Mouse (Mus musculus) MEL (cell line): ENCODE results near the gene Eef2k. TPM values are rescaled to one million over a fixed set of nuclear protein-coding genes. Genes with fewer than 3 reads are reported as not detected.

Source experiments
- DNase-seq: peaks from one replicate; pipeline ENCODE4 v3.0.0; 2011; ENCODE audit warnings: low read depth, low spot score
- H3K27ac ChIP-seq: 2 replicates; pipeline ENCODE4 v1.5.1; 2012; ENCODE audit warnings: low read depth, mild to moderate bottlenecking, control low read depth, low read length, moderate library complexity; ENCODE audit not compliant: control insufficient read depth
- H3K27me3 ChIP-seq, 2 experiments: fragments of 150-350 bp in 1 of 2; sonication (generic) in 1 of 2; 2 replicates each; pipeline ENCODE4 v1.6.1; 2012; ENCODE audit warnings: low read length in 2 of 2, mild to moderate bottlenecking in 2 of 2, improper control_type of control experiment in 1 of 2, moderate library complexity in 1 of 2; ENCODE audit not compliant: insufficient read depth in 2 of 2, control insufficient read depth in 1 of 2
- H3K36me3 ChIP-seq, 2 experiments: 2 replicates each; pipeline ENCODE4 v1.6.1; 2012 to 2014; ENCODE audit warnings: low read length in 2 of 2, improper control_type of control experiment in 1 of 2, inconsistent platforms in 1 of 2, mild to moderate bottlenecking in 1 of 2; ENCODE audit not compliant: insufficient read depth in 2 of 2, control insufficient read depth in 1 of 2
- H3K4me1 ChIP-seq, 2 experiments: fragments of 150-350 bp in 1 of 2; sonication (generic) in 1 of 2; 2 replicates each; pipeline ENCODE4 v1.6.1; 2012; ENCODE audit warnings: low read length in 2 of 2, improper control_type of control experiment in 1 of 2, mild to moderate bottlenecking in 1 of 2; ENCODE audit not compliant: insufficient read depth in 2 of 2, control insufficient read depth in 1 of 2
- H3K4me3 ChIP-seq, 2 experiments: fragments of 150-350 bp in 1 of 2; sonication (generic) in 1 of 2; 2 replicates each; pipeline ENCODE4 v1.5.1; 2012; ENCODE audit warnings: low read depth in 2 of 2, low read length in 2 of 2, mild to moderate bottlenecking in 2 of 2, moderate library complexity in 2 of 2, control low read depth in 1 of 2, improper control_type of control experiment in 1 of 2; ENCODE audit not compliant: control insufficient read depth in 1 of 2, insufficient read depth in 1 of 2
- H3K79me2 ChIP-seq: 2 replicates; pipeline ENCODE4 v1.6.1; 2012; ENCODE audit warnings: mild to moderate bottlenecking, low read length, moderate library complexity; ENCODE audit not compliant: control insufficient read depth, poor library complexity, insufficient read depth
- H3K9ac ChIP-seq: 2 replicates; pipeline ENCODE4 v1.6.1; 2012; ENCODE audit warnings: low read depth, mild to moderate bottlenecking, control low read depth, low read length, moderate library complexity; ENCODE audit not compliant: control insufficient read depth, poor library complexity, severe bottlenecking
- H3K9me3 ChIP-seq: fragments of 150-350 bp; sonication (generic); replicated peaks from 2 replicates; pipeline ENCODE4 v1.6.1; 2012; ENCODE audit warnings: mild to moderate bottlenecking, low read length, improper control_type of control experiment, moderate library complexity; ENCODE audit not compliant: insufficient read depth
- BHLHE40 ChIP-seq: IDR thresholded peaks from 2 replicates; pipeline ENCODE4 v1.6.1; 2012; ENCODE audit warnings: low read depth, mild to moderate bottlenecking, inconsistent platforms, low read length, improper control_type of control experiment, borderline replicate concordance
- CHD1 ChIP-seq: IDR thresholded peaks from 2 replicates; pipeline ENCODE4 v1.6.1; 2012; ENCODE audit warnings: low read depth, mild to moderate bottlenecking, inconsistent platforms, low read length, improper control_type of control experiment
- EP300 ChIP-seq, 2 experiments: IDR thresholded peaks; 2 replicates each; pipeline ENCODE4 v1.6.1; 2011; ENCODE audit warnings: improper control_type of control experiment in 2 of 2, low read length in 2 of 2, low read depth in 1 of 2, mild to moderate bottlenecking in 1 of 2
- ETS1 ChIP-seq: IDR thresholded peaks from 2 replicates; pipeline ENCODE4 v1.6.1; 2012; ENCODE audit warnings: low read depth, mild to moderate bottlenecking, inconsistent platforms, low read length, improper control_type of control experiment, moderate library complexity
- GABPA ChIP-seq: IDR thresholded peaks from 2 replicates; pipeline ENCODE4 v1.6.1; 2012; ENCODE audit warnings: low read depth, mild to moderate bottlenecking, inconsistent platforms, low read length, improper control_type of control experiment, moderate library complexity
- GATA1 ChIP-seq: IDR thresholded peaks from 2 replicates; pipeline ENCODE4 v1.6.1; 2011; ENCODE audit warnings: low read depth, low read length, improper control_type of control experiment
- HCFC1 ChIP-seq: IDR thresholded peaks from 2 replicates; pipeline ENCODE4 v1.6.1; 2012; ENCODE audit warnings: low read depth, mild to moderate bottlenecking, inconsistent platforms, low read length, improper control_type of control experiment, moderate library complexity
- JUND ChIP-seq: IDR thresholded peaks from 2 replicates; pipeline ENCODE4 v1.6.1; 2011; ENCODE audit warnings: low read depth, mild to moderate bottlenecking, improper control_type of control experiment, low read length
- MAFK ChIP-seq: IDR thresholded peaks from 2 replicates; pipeline ENCODE4 v1.6.1; 2011; ENCODE audit warnings: low read depth, mild to moderate bottlenecking, low read length, improper control_type of control experiment, borderline replicate concordance
- NELFE ChIP-seq: IDR thresholded peaks from 2 replicates; pipeline ENCODE4 v1.6.1; 2011; ENCODE audit warnings: low read depth, low read length, improper control_type of control experiment
- NRF1 ChIP-seq: IDR thresholded peaks from 2 replicates; pipeline ENCODE4 v1.6.1; 2014; ENCODE audit warnings: low read depth, mild to moderate bottlenecking, inconsistent platforms, low read length, improper control_type of control experiment, moderate library complexity; ENCODE audit not compliant: poor library complexity, insufficient read depth, severe bottlenecking
- POLR2AphosphoS2 ChIP-seq: IDR thresholded peaks from 2 replicates; pipeline ENCODE4 v1.6.1; 2011; ENCODE audit warnings: low read length, improper control_type of control experiment
- POLR2AphosphoS5 ChIP-seq: IDR thresholded peaks from 2 replicates; pipeline ENCODE4 v1.6.1; 2012; ENCODE audit warnings: low read depth, borderline replicate concordance, mild to moderate bottlenecking, inconsistent platforms, low read length, moderate library complexity, mixed read lengths
- RCOR1 ChIP-seq: IDR thresholded peaks from 2 replicates; pipeline ENCODE4 v1.6.1; 2012; ENCODE audit warnings: low read depth, mild to moderate bottlenecking, inconsistent platforms, low read length, improper control_type of control experiment
- SIN3A ChIP-seq: IDR thresholded peaks from 2 replicates; pipeline ENCODE4 v1.6.1; 2012; ENCODE audit warnings: low read length, improper control_type of control experiment, inconsistent platforms
- TCF12 ChIP-seq: IDR thresholded peaks from 2 replicates; pipeline ENCODE4 v1.6.1; 2014; ENCODE audit warnings: low read depth, mild to moderate bottlenecking, inconsistent platforms, low read length, improper control_type of control experiment, moderate library complexity
- UBTF ChIP-seq: IDR thresholded peaks from 2 replicates; pipeline ENCODE4 v1.6.1; 2012; ENCODE audit warnings: low read depth, mild to moderate bottlenecking, inconsistent platforms, low read length, improper control_type of control experiment, moderate library complexity, borderline replicate concordance; ENCODE audit not compliant: insufficient read depth
- USF2 ChIP-seq, 2 experiments: IDR thresholded peaks; 2 replicates each; pipeline ENCODE4 v1.6.1; 2011 to 2012; ENCODE audit warnings: improper control_type of control experiment in 2 of 2, low read length in 2 of 2, borderline replicate concordance in 1 of 2, inconsistent platforms in 1 of 2, low read depth in 1 of 2, mild to moderate bottlenecking in 1 of 2; ENCODE audit not compliant: insufficient read depth in 1 of 2
- ZMIZ1 ChIP-seq: IDR thresholded peaks from 2 replicates; pipeline ENCODE4 v1.6.1; 2012; ENCODE audit warnings: low read depth, mild to moderate bottlenecking, inconsistent platforms, low read length, improper control_type of control experiment, moderate library complexity
- polyA plus RNA-seq, 2 experiments: library from polyadenylated mRNA; stranded (reverse) in 1 of 2; unstranded in 1 of 2; fragments of >175 nt in 1 of 2; fragments of >200 nt in 1 of 2; gene quantifications; 2 replicates each; pipeline versions ENCODE4 v1.2.1 to v1.2.4; 2012; ENCODE audit warnings: low replicate concordance in 2 of 2, low read depth in 1 of 2; ENCODE audit not compliant: insufficient read length in 2 of 2, insufficient read depth in 1 of 2, missing spikeins in 1 of 2
- total RNA-seq: library from RNA; depleted of rRNA; stranded (reverse); fragments of 300-350 nt; gene quantifications from 2 replicates; pipeline ENCODE4 v1.2.3, GENCODE M21; 2012

The Eef2k gene
- total and polyA plus RNA-seq, 3 experiments = 56.2 to 69.2 TPM; not detected in 1

- Histone ChIP-seq H3K9ac (peak overlapping the region; percentile 24), H3K9me3 (no peaks in the 10 kb centered on the region), H3K27ac (peak overlapping the region; percentile 81), H3K4me3 (no peak overlapping the region), H3K79me2 (no peaks in the 10 kb centered on the region), H3K27me3 (no peaks in the 10 kb centered on the region), H3K4me1 (peaks cover 19 to 37% of the 10 kb centered on the region in 2 experiments), H3K36me3 (peaks cover 0 to 39% of the 10 kb centered on the region in 2 experiments; a peak in 3 of 4 replicates)
- peak; percentile 53 for DNase-seq
- TF ChIP-seq USF2 (IDR thresholded peaks at IDR 0.05; ENCODE audit: borderline replicate concordance in 1 of 2, insufficient read depth in 1 of 2, low read depth in 1 of 2, low read length in 2 of 2) (no peak), GATA1 (peak; percentile 62), CHD1 (0 out of 2 replicates have a peak, but pooled peaks have one; percentile 32), POLR2AphosphoS2 (no peak), EP300 (IDR thresholded peaks at IDR 0.05; ENCODE audit: low read depth in 1 of 2, low read length in 2 of 2) (peak; percentile 22 to 41; a peak in 2 of 4 replicates), ZMIZ1 (no peak), POLR2AphosphoS5 (no peak), NELFE (no peak), SIN3A (no peak; the same call in 1 of the 2 replicates), ETS1 (0 out of 2 replicates have a peak, but pooled peaks have one; percentile 23), RCOR1 (no peak), TCF12 (peak; percentile 32; the same call in 1 of the 2 replicates), HCFC1 (no peak)
These were observed 33.1 kb downstream of the Eef2k start for GRCm38 (mm10) chr7:120875540-120876388.

- H3K4me1 ChIP-seq = peaks cover 19 to 47% of the 10 kb centered on the region in 2 experiments
- no peaks in the 10 kb centered on the region for H3K79me2 ChIP-seq
- no peak overlapping the region for H3K4me3 ChIP-seq
- H3K27me3 ChIP-seq = no peaks in the 10 kb centered on the region
- peaks cover 0 to 52% of the 10 kb centered on the region in 2 experiments for H3K36me3 ChIP-seq
- no peak overlapping the region for H3K9ac ChIP-seq
- TF ChIP-seq MAFK = no peak
- TF ChIP-seq BHLHE40 = no peak
- no peak for TF ChIP-seq NRF1
- no peak for TF ChIP-seq ETS1
- no peak for TF ChIP-seq ZMIZ1
- TF ChIP-seq UBTF = no peak
- no peak for TF ChIP-seq POLR2AphosphoS2
- TF ChIP-seq GABPA = no peak
- TF ChIP-seq RCOR1 = no peak
- TF ChIP-seq JUND = no peak
- no peak overlapping the region for H3K27ac ChIP-seq
- H3K9me3 ChIP-seq = no peaks in the 10 kb centered on the region
- no peak for DNase-seq
These were observed 35.6 kb downstream of the Eef2k start for GRCm38 (mm10) chr7:120878271-120878670.
